Mouse (Mus musculus): ENCODE measurements around the gene Frmd4b. TPM values are rescaled to one million over a fixed set of nuclear protein-coding genes. Genes with fewer than 3 reads are reported as not detected.

Frmd4b gene
- total RNA-seq, 1 experiment, result 2.1 TPM

GRCm38 (mm10) chr6:97293667-97294569 is 323.4 kb downstream of the Frmd4b start:
- DNase-seq (ENCODE audit: low read depth, low spot score), result no peak
- in situ Hi-C loops (cut with MboI; ENCODE audit: low sequenced_read_pairs in 2 of 2, unreplicated experiment in 2 of 2), result no loop called here
- H3K36me3 ChIP-seq (ENCODE audit: control insufficient read depth, insufficient read depth, low read length, poor library complexity, severe bottlenecking), result no peaks in the 10 kb centered on the region

GRCm38 (mm10) chr6:97292894-97293293 is 324.4 kb downstream of the Frmd4b start:
- Histone ChIP-seq H3K4me1 (ENCODE audit: control insufficient read depth in 2 of 2, insufficient read depth in 2 of 2, low read length in 2 of 2, poor library complexity in 1 of 2) (no peaks in the 10 kb centered on the region), H3K9me3 (ENCODE audit: control insufficient read depth, insufficient read depth, low read depth, low read length) (no peaks in the 10 kb centered on the region), H3K9ac (ENCODE audit: insufficient read depth, low read depth, low read length, poor library complexity, severe bottlenecking) (no peak overlapping the region), H3K27ac (ENCODE audit: insufficient read depth, low read depth, low read length, poor library complexity, severe bottlenecking) (no peak overlapping the region), H3K36me3 (ENCODE audit: control insufficient read depth, insufficient read depth, low read length, poor library complexity, severe bottlenecking) (no peaks in the 10 kb centered on the region), H3K4me3 (ENCODE audit: insufficient read depth in 1 of 2, low read depth in 1 of 2, low read length in 2 of 2, poor library complexity in 1 of 2, severe bottlenecking in 1 of 2) (no peak overlapping the region)
- no peak for DNase-seq (ENCODE audit: low read depth, low spot score)
- no peak for TF ChIP-seq MAFK (IDR thresholded peaks at IDR 0.05; ENCODE audit: insufficient read depth, low read depth, low read length)
- in situ Hi-C loops (cut with MboI; ENCODE audit: low sequenced_read_pairs in 2 of 2, unreplicated experiment in 2 of 2), result no loop called here

More at GRCm38 (mm10) chr6:97293667-97294569, 323.4 kb downstream of the Frmd4b start:
- Histone ChIP-seq H3K4me3 (ENCODE audit: insufficient read depth in 1 of 2, low read depth in 1 of 2, low read length in 2 of 2, poor library complexity in 1 of 2, severe bottlenecking in 1 of 2) (no peak overlapping the region), H3K4me1 (ENCODE audit: control insufficient read depth in 2 of 2, insufficient read depth in 2 of 2, low read length in 2 of 2, poor library complexity in 1 of 2) (no peaks in the 10 kb centered on the region), H3K27ac (ENCODE audit: insufficient read depth, low read depth, low read length, poor library complexity, severe bottlenecking) (no peak overlapping the region), H3K9ac (ENCODE audit: insufficient read depth, low read depth, low read length, poor library complexity, severe bottlenecking) (no peak overlapping the region), H3K9me3 (ENCODE audit: control insufficient read depth, insufficient read depth, low read depth, low read length) (no peaks in the 10 kb centered on the region)
- no peak for TF ChIP-seq ZNF384 (IDR thresholded peaks at IDR 0.05; ENCODE audit: low read depth, low read length)
- TF ChIP-seq MAFK (IDR thresholded peaks at IDR 0.05; ENCODE audit: insufficient read depth, low read depth, low read length), result no peak
- no peak for TF ChIP-seq CHD2 (IDR thresholded peaks at IDR 0.05; ENCODE audit: low read depth, low read length)
- TF ChIP-seq HCFC1 (IDR thresholded peaks at IDR 0.05; ENCODE audit: borderline replicate concordance, insufficient read depth, low read length), result no peak
- no peak for TF ChIP-seq ZC3H11A (IDR thresholded peaks at IDR 0.05; ENCODE audit: borderline replicate concordance, low read depth, low read length)

- no peak overlapping the region for H3K27ac ChIP-seq (ENCODE audit: insufficient read depth, low read depth, low read length, poor library complexity, severe bottlenecking)
- no peak for DNase-seq (ENCODE audit: low read depth, low spot score)
- H3K4me1 ChIP-seq (ENCODE audit: control insufficient read depth in 2 of 2, insufficient read depth in 2 of 2, low read length in 2 of 2, poor library complexity in 1 of 2), result no peaks in the 10 kb centered on the region
- no peaks in the 10 kb centered on the region for H3K36me3 ChIP-seq (ENCODE audit: control insufficient read depth, insufficient read depth, low read length, poor library complexity, severe bottlenecking)
- TF ChIP-seq CHD2 (IDR thresholded peaks at IDR 0.05; ENCODE audit: low read depth, low read length) (no peak), ZNF384 (IDR thresholded peaks at IDR 0.05; ENCODE audit: low read depth, low read length) (no peak), ZC3H11A (IDR thresholded peaks at IDR 0.05; ENCODE audit: borderline replicate concordance, low read depth, low read length) (no peak), HCFC1 (IDR thresholded peaks at IDR 0.05; ENCODE audit: borderline replicate concordance, insufficient read depth, low read length) (no peak), MAFK (IDR thresholded peaks at IDR 0.05; ENCODE audit: insufficient read depth, low read depth, low read length) (no peak)
- no peak overlapping the region for H3K4me3 ChIP-seq (ENCODE audit: insufficient read depth in 1 of 2, low read depth in 1 of 2, low read length in 2 of 2, poor library complexity in 1 of 2, severe bottlenecking in 1 of 2)
- H3K9ac ChIP-seq (ENCODE audit: insufficient read depth, low read depth, low read length, poor library complexity, severe bottlenecking), result no peak overlapping the region
- in situ Hi-C loops (cut with MboI; ENCODE audit: low sequenced_read_pairs in 2 of 2, unreplicated experiment in 2 of 2), result no loop called here
- no peaks in the 10 kb centered on the region for H3K9me3 ChIP-seq (ENCODE audit: control insufficient read depth, insufficient read depth, low read depth, low read length)
Measured at GRCm38 (mm10) chr6:97292096-97292495, 325.2 kb downstream of the Frmd4b start.

GRCm38 (mm10) chr6:97291159-97291908 is 326.0 kb downstream of the Frmd4b start:
- Histone ChIP-seq H3K4me1 (ENCODE audit: control insufficient read depth in 2 of 2, insufficient read depth in 2 of 2, low read length in 2 of 2, poor library complexity in 1 of 2) (no peaks in the 10 kb centered on the region), H3K9ac (ENCODE audit: insufficient read depth, low read depth, low read length, poor library complexity, severe bottlenecking) (no peak overlapping the region), H3K9me3 (ENCODE audit: control insufficient read depth, insufficient read depth, low read depth, low read length) (no peaks in the 10 kb centered on the region), H3K27ac (ENCODE audit: insufficient read depth, low read depth, low read length, poor library complexity, severe bottlenecking) (no peak overlapping the region), H3K4me3 (ENCODE audit: insufficient read depth in 1 of 2, low read depth in 1 of 2, low read length in 2 of 2, poor library complexity in 1 of 2, severe bottlenecking in 1 of 2) (no peak overlapping the region), H3K36me3 (ENCODE audit: control insufficient read depth, insufficient read depth, low read length, poor library complexity, severe bottlenecking) (no peaks in the 10 kb centered on the region)
- DNase-seq (ENCODE audit: low read depth, low spot score), result no peak
- TF ChIP-seq MAFK (IDR thresholded peaks at IDR 0.05; ENCODE audit: insufficient read depth, low read depth, low read length) (no peak), ZNF384 (IDR thresholded peaks at IDR 0.05; ENCODE audit: low read depth, low read length) (no peak), ZC3H11A (IDR thresholded peaks at IDR 0.05; ENCODE audit: borderline replicate concordance, low read depth, low read length) (no peak), HCFC1 (IDR thresholded peaks at IDR 0.05; ENCODE audit: borderline replicate concordance, insufficient read depth, low read length) (no peak), CHD2 (IDR thresholded peaks at IDR 0.05; ENCODE audit: low read depth, low read length) (no peak)
- in situ Hi-C loops (cut with MboI; ENCODE audit: low sequenced_read_pairs in 2 of 2, unreplicated experiment in 2 of 2), result no loop called here
